Mouse (Mus musculus) limb, embryonic 11.5 days (tissue): Measurements from ENCODE around the gene Aldh3b1. TPM values are rescaled to one million over a fixed set of nuclear protein-coding genes. Genes with fewer than 3 reads are reported as not detected.

Source experiments
- ATAC-seq: fragments of 200-750 bp; cut with Nextera tagmentation; 2 replicates; pipeline ENCODE4 v1.8.0; 2017; ENCODE audit warnings: low read depth; ENCODE audit not compliant: insufficient number of reproducible peaks, low FRiP score, low TSS enrichment
- DNase-seq: peaks from one replicate; pipeline ENCODE4 v3.0.0-alpha.2; 2015; ENCODE audit warnings: low spot score
- H3K27ac ChIP-seq: fragments of 300-500 bp; sonication (generic); replicated peaks from 2 replicates; pipeline ENCODE4 v1.5.1; 2014; ENCODE audit warnings: low read depth, mild to moderate bottlenecking, low read length
- H3K27me3 ChIP-seq: fragments of 300-500 bp; sonication (generic); 2 replicates; pipeline ENCODE4 v1.6.1; 2014; ENCODE audit warnings: mild to moderate bottlenecking, low read length, mixed read lengths; ENCODE audit not compliant: control insufficient read depth, insufficient read depth
- H3K36me3 ChIP-seq: fragments of 300-500 bp; sonication (generic); 2 replicates; pipeline ENCODE4 v1.6.1; 2014; ENCODE audit warnings: mild to moderate bottlenecking, low read length, moderate library complexity, mixed read lengths; ENCODE audit not compliant: control insufficient read depth, insufficient read depth
- H3K4me1 ChIP-seq: fragments of 300-500 bp; sonication (generic); 2 replicates; pipeline ENCODE4 v1.6.1; 2014; ENCODE audit warnings: low read length, mixed read lengths; ENCODE audit not compliant: control insufficient read depth, insufficient read depth
- H3K4me2 ChIP-seq: fragments of 300-500 bp; sonication (generic); 2 replicates; pipeline ENCODE4 v1.6.1; 2014; ENCODE audit warnings: low read depth, mild to moderate bottlenecking, moderate library complexity; ENCODE audit not compliant: severe bottlenecking
- H3K4me3 ChIP-seq: fragments of 300-500 bp; sonication (generic); 2 replicates; pipeline ENCODE4 v1.5.1; 2014; ENCODE audit warnings: low read depth, low read length
- H3K9ac ChIP-seq: fragments of 300-500 bp; sonication (generic); 2 replicates; pipeline ENCODE4 v1.6.1; 2014; ENCODE audit warnings: mild to moderate bottlenecking, low read length
- H3K9me3 ChIP-seq: fragments of 300-500 bp; sonication (generic); 2 replicates; pipeline ENCODE4 v1.6.1; 2016; ENCODE audit warnings: low read length; ENCODE audit not compliant: control insufficient read depth
- WGBS: fragments of 180-500 bp; shearing (Covaris S2); extraction: QIAGEN DNeasy Blood & Tissue Kit; methylation state at CpG from one replicate; pipeline ENCODE4 v1.1.7; 2014; 5-methylcytosine and 5-hydroxymethylcytosine counted together
- polyA plus RNA-seq: library from polyadenylated mRNA; unstranded; fragments of >200 nt; fragmentation: Nextera tagmentation; extraction: Ambion mirVana; gene quantifications from 2 replicates; pipeline ENCODE4 v1.2.1, GENCODE M21; 2014

Aldh3b1 gene
- polyA plus RNA-seq, 1 experiment from 2014 or later = 0.47 TPM

- peak; percentile 92 for DNase-seq
- Histone ChIP-seq H3K9ac (peak within 1 kb of the TSS; percentile 75), H3K27ac (peak within 1 kb of the TSS; percentile 36), H3K4me2 (peak within 1 kb of the TSS; percentile 79), H3K36me3 (peaks cover 6% of the 10 kb centered on the region; the same call in 1 of the 2 replicates), H3K9me3 (no peaks in the 10 kb centered on the region), H3K27me3 (no peaks in the 10 kb centered on the region), H3K4me3 (peak within 1 kb of the TSS; percentile 58), H3K4me1 (peaks cover 13% of the 10 kb centered on the region)
- ATAC-seq = peak; percentile 96
- WGBS = under 1% methylated on average over 43 of the region's 43 CpGs
These were observed 17.0 kb downstream of the Aldh3b1 start, which contains the start of gene Ndufs8 for GRCm38 (mm10) chr19:3912337-3913204. Gene Ndufs8 (minus strand): TSS chr19:3912774.

GRCm38 (mm10) chr19:3910206-3910605 is 19.4 kb downstream of the Aldh3b1 start:
- peaks cover 31% of the 10 kb centered on the region for H3K4me1 ChIP-seq
- peaks cover 6% of the 10 kb centered on the region; the same call in 1 of the 2 replicates for H3K36me3 ChIP-seq
- 78% methylated on average over 5 of the region's 5 CpGs for WGBS
- no peaks in the 10 kb centered on the region for H3K27me3 ChIP-seq
- no peak overlapping the region for H3K9ac ChIP-seq
- H3K4me2 ChIP-seq = no peak overlapping the region; the same call in 1 of the 2 replicates
- no peak overlapping the region for H3K27ac ChIP-seq
- ATAC-seq = no peak
- DNase-seq = no peak
- H3K9me3 ChIP-seq = no peaks in the 10 kb centered on the region
- H3K4me3 ChIP-seq = no peak overlapping the region

- peaks cover 10% of the 10 kb centered on the region; the same call in 1 of the 2 replicates for H3K36me3 ChIP-seq
- H3K27ac ChIP-seq = no peak overlapping the region
- no peak overlapping the region for H3K4me3 ChIP-seq
- DNase-seq (no peak), ATAC-seq (no peak)
- H3K9ac ChIP-seq = no peak overlapping the region
- 84% methylated on average over 8 of the region's 8 CpGs for WGBS
- H3K27me3 ChIP-seq = no peaks in the 10 kb centered on the region
- H3K4me2 ChIP-seq = peak overlapping the region; percentile 72; the same call in 1 of the 2 replicates
- peaks cover 32% of the 10 kb centered on the region for H3K4me1 ChIP-seq
- H3K9me3 ChIP-seq = no peaks in the 10 kb centered on the region
These were observed 21.5 kb downstream of the Aldh3b1 start for GRCm38 (mm10) chr19:3907876-3908660.

- H3K4me3 ChIP-seq = peak within 1 kb of the TSS; percentile 56
- 5% methylated on average over 36 of the region's 36 CpGs for whole genome bisulfite sequencing
- H3K9me3 ChIP-seq = no peaks in the 10 kb centered on the region
- peak; percentile 49; the same call in 1 of the 2 replicates for ATAC-seq
- H3K4me2 ChIP-seq = peak within 1 kb of the TSS; percentile 72
- H3K9ac ChIP-seq = peak within 1 kb of the TSS; percentile 70
- no peaks in the 10 kb centered on the region for H3K27me3 ChIP-seq
- H3K27ac ChIP-seq = 0 out of 2 replicates have a peak within 1 kb of the TSS, but pooled peaks have one; percentile 21
- H3K36me3 ChIP-seq = peaks cover 18% of the 10 kb centered on the region
- peaks cover 32% of the 10 kb centered on the region for H3K4me1 ChIP-seq
- DNase-seq = peak; percentile 79
These were observed 22.5 kb downstream of the Aldh3b1 start, which contains the start of gene Tcirg1 for GRCm38 (mm10) chr19:3906795-3907786. Gene Tcirg1 (minus strand): TSS chr19:3907133.

- no peaks in the 10 kb centered on the region for H3K9me3 ChIP-seq
- no peak overlapping the region for H3K27ac ChIP-seq
- peaks cover 29% of the 10 kb centered on the region for H3K4me1 ChIP-seq
- peak overlapping the region; percentile 72 for H3K4me2 ChIP-seq
- DNase-seq (no peak), ATAC-seq (no peak)
- H3K36me3 ChIP-seq = peaks cover 19% of the 10 kb centered on the region
- WGBS = 44% methylated on average over 10 of the region's 10 CpGs
- peak overlapping the region; percentile 70 for H3K9ac ChIP-seq
- H3K4me3 ChIP-seq = peak overlapping the region; percentile 56
- no peaks in the 10 kb centered on the region for H3K27me3 ChIP-seq
These were observed 23.3 kb downstream of the Aldh3b1 start for GRCm38 (mm10) chr19:3906326-3906725.

GRCm38 (mm10) chr19:3905261-3905969 is 24.2 kb downstream of the Aldh3b1 start:
- peaks cover 19% of the 10 kb centered on the region for H3K36me3 ChIP-seq
- peak overlapping the region; percentile 12; the same call in 1 of the 2 replicates for H3K4me3 ChIP-seq
- H3K4me2 ChIP-seq = peak overlapping the region; percentile 72
- 23% methylated on average over 6 of the region's 6 CpGs for WGBS
- H3K9me3 ChIP-seq = no peaks in the 10 kb centered on the region
- DNase-seq (peak; percentile 44), ATAC-seq (no peak)
- peak overlapping the region; percentile 12; the same call in 1 of the 2 replicates for H3K9ac ChIP-seq
- H3K27me3 ChIP-seq = no peaks in the 10 kb centered on the region
- peaks cover 29% of the 10 kb centered on the region for H3K4me1 ChIP-seq
- peak overlapping the region; percentile 84 for H3K27ac ChIP-seq

GRCm38 (mm10) chr19:3904363-3904675 is 25.3 kb downstream of the Aldh3b1 start:
- no peaks in the 10 kb centered on the region for H3K27me3 ChIP-seq
- no peak overlapping the region for H3K27ac ChIP-seq
- no peak overlapping the region for H3K9ac ChIP-seq
- ATAC-seq (no peak), DNase-seq (no peak)
- H3K9me3 ChIP-seq = no peaks in the 10 kb centered on the region
- WGBS = 64% methylated on average over 10 of the region's 10 CpGs
- peaks cover 19% of the 10 kb centered on the region for H3K36me3 ChIP-seq
- H3K4me2 ChIP-seq = no peak overlapping the region
- peaks cover 29% of the 10 kb centered on the region for H3K4me1 ChIP-seq
- H3K4me3 ChIP-seq = no peak overlapping the region
